Mouse (Mus musculus): ENCODE measurements around the gene Aagab. TPM values are rescaled to one million over a fixed set of nuclear protein-coding genes. Genes with fewer than 3 reads are reported as not detected.
A peak's percentile ranks its signal among the peaks of the same experiment; 100 is the strongest.

Gene Aagab
- polyA plus RNA-seq, 1 experiment = 18.8 TPM

- Histone ChIP-seq H3K4me1 (ENCODE audit: control insufficient read depth, insufficient read depth, low read length) (no peaks in the 10 kb centered on the region), H3K27ac (ENCODE audit: insufficient read depth, low read length) (no peak overlapping the region), H3K9ac (ENCODE audit: low read depth, poor library complexity, severe bottlenecking) (no peak overlapping the region), H3K27me3 (ENCODE audit: control insufficient read depth, insufficient read depth, low read length, poor library complexity, severe bottlenecking) (no peaks in the 10 kb centered on the region), H3K4me3 (ENCODE audit: low read depth, low read length) (no peak overlapping the region), H3K9me3 (replicated peaks; ENCODE audit: control insufficient read depth, insufficient read depth, low read length, poor library complexity, severe bottlenecking) (no peaks in the 10 kb centered on the region), H3K36me3 (ENCODE audit: control insufficient read depth, insufficient read depth, low read length, poor library complexity, severe bottlenecking) (peaks cover 7% of the 10 kb centered on the region)
- no peak for TF ChIP-seq CTCF (IDR thresholded peaks at IDR 0.05; ENCODE audit: low read depth, low read length)
These were observed 22.8 kb downstream of the Aagab start for GRCm38 (mm10) chr9:63625090-63625756.

GRCm38 (mm10) chr9:63632045-63632444 lies 29.6 kb downstream of the Aagab start:
- H3K27ac ChIP-seq (ENCODE audit: insufficient read depth, low read length) = no peak overlapping the region
- no peak overlapping the region for H3K9ac ChIP-seq (ENCODE audit: low read depth, poor library complexity, severe bottlenecking)
- TF ChIP-seq EP300 (IDR thresholded peaks at IDR 0.05; ENCODE audit: insufficient read depth, low read depth, low read length) (no peak), POLR2A (IDR thresholded peaks at IDR 0.05; ENCODE audit: insufficient read depth, low read length) (no peak), CTCF (IDR thresholded peaks at IDR 0.05; ENCODE audit: low read depth, low read length) (no peak)
- H3K9me3 ChIP-seq (replicated peaks; ENCODE audit: control insufficient read depth, insufficient read depth, low read length, poor library complexity, severe bottlenecking) = no peaks in the 10 kb centered on the region
- H3K36me3 ChIP-seq (ENCODE audit: control insufficient read depth, insufficient read depth, low read length, poor library complexity, severe bottlenecking) = peaks cover 7% of the 10 kb centered on the region; the same call in 1 of the 2 replicates
- peaks cover 1% of the 10 kb centered on the region for H3K4me1 ChIP-seq (ENCODE audit: control insufficient read depth, insufficient read depth, low read length)
- no peak overlapping the region for H3K4me3 ChIP-seq (ENCODE audit: low read depth, low read length)
- H3K27me3 ChIP-seq (ENCODE audit: control insufficient read depth, insufficient read depth, low read length, poor library complexity, severe bottlenecking) = no peaks in the 10 kb centered on the region

GRCm38 (mm10) chr9:63632924-63633323 lies 30.5 kb downstream of the Aagab start:
- H3K9me3 ChIP-seq (replicated peaks; ENCODE audit: control insufficient read depth, insufficient read depth, low read length, poor library complexity, severe bottlenecking) = no peaks in the 10 kb centered on the region
- peaks cover 1% of the 10 kb centered on the region for H3K4me1 ChIP-seq (ENCODE audit: control insufficient read depth, insufficient read depth, low read length)
- H3K27me3 ChIP-seq (ENCODE audit: control insufficient read depth, insufficient read depth, low read length, poor library complexity, severe bottlenecking) = no peaks in the 10 kb centered on the region
- no peak overlapping the region for H3K4me3 ChIP-seq (ENCODE audit: low read depth, low read length)
- H3K9ac ChIP-seq (ENCODE audit: low read depth, poor library complexity, severe bottlenecking) = no peak overlapping the region
- H3K27ac ChIP-seq (ENCODE audit: insufficient read depth, low read length) = 0 out of 2 replicates have a peak overlapping the region, but pooled peaks have one; percentile 36
- peaks cover 7% of the 10 kb centered on the region; the same call in 1 of the 2 replicates for H3K36me3 ChIP-seq (ENCODE audit: control insufficient read depth, insufficient read depth, low read length, poor library complexity, severe bottlenecking)
- TF ChIP-seq CTCF (IDR thresholded peaks at IDR 0.05; ENCODE audit: low read depth, low read length) (no peak), EP300 (IDR thresholded peaks at IDR 0.05; ENCODE audit: insufficient read depth, low read depth, low read length) (no peak), POLR2A (IDR thresholded peaks at IDR 0.05; ENCODE audit: insufficient read depth, low read length) (no peak)

- H3K9ac ChIP-seq (ENCODE audit: low read depth, poor library complexity, severe bottlenecking) = no peak overlapping the region
- no peaks in the 10 kb centered on the region for H3K27me3 ChIP-seq (ENCODE audit: control insufficient read depth, insufficient read depth, low read length, poor library complexity, severe bottlenecking)
- H3K4me3 ChIP-seq (ENCODE audit: low read depth, low read length) = no peak overlapping the region
- TF ChIP-seq CTCF (IDR thresholded peaks at IDR 0.05; ENCODE audit: low read depth, low read length) = no peak
- no peak for TF ChIP-seq POLR2A (IDR thresholded peaks at IDR 0.05; ENCODE audit: insufficient read depth, low read length)
- TF ChIP-seq EP300 (IDR thresholded peaks at IDR 0.05; ENCODE audit: insufficient read depth, low read depth, low read length) = no peak
- no peaks in the 10 kb centered on the region for H3K9me3 ChIP-seq (replicated peaks; ENCODE audit: control insufficient read depth, insufficient read depth, low read length, poor library complexity, severe bottlenecking)
- H3K27ac ChIP-seq (ENCODE audit: insufficient read depth, low read length) = no peak overlapping the region
- H3K36me3 ChIP-seq (ENCODE audit: control insufficient read depth, insufficient read depth, low read length, poor library complexity, severe bottlenecking) = peaks cover 7% of the 10 kb centered on the region; the same call in 1 of the 2 replicates
- peaks cover 1% of the 10 kb centered on the region for H3K4me1 ChIP-seq (ENCODE audit: control insufficient read depth, insufficient read depth, low read length)
These were observed 30.9 kb downstream of the Aagab start for GRCm38 (mm10) chr9:63633334-63633733.

- Histone ChIP-seq H3K4me1 (ENCODE audit: control insufficient read depth, insufficient read depth, low read length) (peaks cover 1% of the 10 kb centered on the region), H3K27me3 (ENCODE audit: control insufficient read depth, insufficient read depth, low read length, poor library complexity, severe bottlenecking) (no peaks in the 10 kb centered on the region), H3K4me3 (ENCODE audit: low read depth, low read length) (no peak overlapping the region), H3K9me3 (replicated peaks; ENCODE audit: control insufficient read depth, insufficient read depth, low read length, poor library complexity, severe bottlenecking) (no peaks in the 10 kb centered on the region), H3K9ac (ENCODE audit: low read depth, poor library complexity, severe bottlenecking) (no peak overlapping the region), H3K36me3 (ENCODE audit: control insufficient read depth, insufficient read depth, low read length, poor library complexity, severe bottlenecking) (peaks cover 3% of the 10 kb centered on the region; the same call in 1 of the 2 replicates), H3K27ac (ENCODE audit: insufficient read depth, low read length) (no peak overlapping the region)
- TF ChIP-seq EP300 (IDR thresholded peaks at IDR 0.05; ENCODE audit: insufficient read depth, low read depth, low read length) (no peak), CTCF (IDR thresholded peaks at IDR 0.05; ENCODE audit: low read depth, low read length) (no peak), POLR2A (IDR thresholded peaks at IDR 0.05; ENCODE audit: insufficient read depth, low read length) (no peak)
These were observed 33.7 kb downstream of the Aagab start for GRCm38 (mm10) chr9:63636113-63636512.

- no peak for TF ChIP-seq EP300 (IDR thresholded peaks at IDR 0.05; ENCODE audit: insufficient read depth, low read depth, low read length)
- no peak for TF ChIP-seq CTCF (IDR thresholded peaks at IDR 0.05; ENCODE audit: low read depth, low read length)
- TF ChIP-seq POLR2A (IDR thresholded peaks at IDR 0.05; ENCODE audit: insufficient read depth, low read length) = no peak
- no peak overlapping the region for H3K4me3 ChIP-seq (ENCODE audit: low read depth, low read length)
- no peaks in the 10 kb centered on the region for H3K4me1 ChIP-seq (ENCODE audit: control insufficient read depth, insufficient read depth, low read length)
- no peak overlapping the region for H3K9ac ChIP-seq (ENCODE audit: low read depth, poor library complexity, severe bottlenecking)
- no peak overlapping the region for H3K27ac ChIP-seq (ENCODE audit: insufficient read depth, low read length)
- H3K27me3 ChIP-seq (ENCODE audit: control insufficient read depth, insufficient read depth, low read length, poor library complexity, severe bottlenecking) = no peaks in the 10 kb centered on the region
- H3K36me3 ChIP-seq (ENCODE audit: control insufficient read depth, insufficient read depth, low read length, poor library complexity, severe bottlenecking) = peaks cover 3% of the 10 kb centered on the region; the same call in 1 of the 2 replicates
- H3K9me3 ChIP-seq (replicated peaks; ENCODE audit: control insufficient read depth, insufficient read depth, low read length, poor library complexity, severe bottlenecking) = no peaks in the 10 kb centered on the region
These were observed 39.7 kb downstream of the Aagab start for GRCm38 (mm10) chr9:63641983-63642646.
